Mouse (Mus musculus) kidney, postnatal 10 days (tissue): Measurements from ENCODE around the gene Rad51c.
A peak's percentile ranks its signal among the peaks of the same experiment; 100 is the strongest.
"Not testable (repeated sequence)": the region's sequence is repeated elsewhere in the genome, so short reads cannot be mapped to it uniquely, and the experiment has no call there.

Experiments
- DNase-seq: peaks from one replicate; pipeline ENCODE4 v3.0.0; 2021; ENCODE audit warnings: mixed read lengths

The Rad51c gene

DNA sequence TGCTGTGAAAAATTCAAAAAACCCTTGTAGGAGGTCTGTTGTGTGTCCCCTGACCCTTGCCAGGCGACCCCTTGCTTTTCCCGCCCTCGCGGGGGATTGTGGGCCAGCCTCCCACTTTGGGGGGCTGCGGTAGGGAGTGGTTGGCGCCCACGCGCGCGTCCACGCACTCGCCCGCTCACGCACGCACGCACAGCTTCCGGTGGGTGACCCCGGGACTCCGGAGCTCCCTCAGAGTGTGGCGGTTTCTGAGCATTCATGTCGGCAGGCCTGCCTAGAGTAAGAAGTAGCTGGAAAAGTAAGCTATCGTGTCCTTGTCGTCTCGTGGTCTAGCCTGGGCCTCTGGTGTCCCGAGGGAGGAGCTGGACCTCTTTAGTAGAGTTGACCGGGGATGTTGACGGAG, at the start of gene Rad51c, which contains the start of gene Tex14:
Rad51c (minus strand) TSS at position 79 of the 400 bp plus-strand sequence.
Tex14 (plus strand) TSS at position 190 of the 400 bp plus-strand sequence.
- peak; percentile 41 for DNase-seq

DNA sequence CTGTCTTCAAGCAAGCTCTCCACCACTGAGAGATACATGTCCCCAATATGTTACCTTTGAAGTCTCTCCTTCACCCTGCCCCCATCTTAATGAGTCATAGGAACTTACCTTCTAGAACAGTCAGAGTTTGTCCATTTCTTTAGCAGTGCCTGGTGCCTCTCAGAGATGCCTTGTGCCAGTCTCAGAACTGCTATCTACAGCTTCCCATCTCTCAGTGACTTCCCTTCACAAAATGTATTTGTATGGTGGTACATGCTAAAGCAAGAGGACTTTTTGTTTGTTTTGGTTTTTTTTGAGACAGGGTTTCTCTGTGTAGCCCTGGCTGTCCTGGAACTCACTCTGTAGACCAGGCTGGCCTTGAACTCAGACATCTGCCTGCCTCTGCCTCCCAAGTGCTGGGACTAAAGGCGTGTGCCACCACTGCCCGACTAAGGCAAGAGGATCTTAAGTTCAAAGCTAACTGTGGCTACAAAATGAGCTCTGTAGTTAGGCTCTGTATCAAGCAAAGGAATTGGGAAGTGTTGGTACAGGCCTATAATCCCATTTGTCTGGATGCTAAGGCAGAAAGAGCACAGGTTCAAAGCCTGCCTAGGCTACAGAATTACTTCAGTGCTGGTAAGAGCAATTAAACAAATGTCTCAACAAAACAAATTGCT, 49.4 kb upstream of the Rad51c start:
- DNase-seq: no peak

DNA sequence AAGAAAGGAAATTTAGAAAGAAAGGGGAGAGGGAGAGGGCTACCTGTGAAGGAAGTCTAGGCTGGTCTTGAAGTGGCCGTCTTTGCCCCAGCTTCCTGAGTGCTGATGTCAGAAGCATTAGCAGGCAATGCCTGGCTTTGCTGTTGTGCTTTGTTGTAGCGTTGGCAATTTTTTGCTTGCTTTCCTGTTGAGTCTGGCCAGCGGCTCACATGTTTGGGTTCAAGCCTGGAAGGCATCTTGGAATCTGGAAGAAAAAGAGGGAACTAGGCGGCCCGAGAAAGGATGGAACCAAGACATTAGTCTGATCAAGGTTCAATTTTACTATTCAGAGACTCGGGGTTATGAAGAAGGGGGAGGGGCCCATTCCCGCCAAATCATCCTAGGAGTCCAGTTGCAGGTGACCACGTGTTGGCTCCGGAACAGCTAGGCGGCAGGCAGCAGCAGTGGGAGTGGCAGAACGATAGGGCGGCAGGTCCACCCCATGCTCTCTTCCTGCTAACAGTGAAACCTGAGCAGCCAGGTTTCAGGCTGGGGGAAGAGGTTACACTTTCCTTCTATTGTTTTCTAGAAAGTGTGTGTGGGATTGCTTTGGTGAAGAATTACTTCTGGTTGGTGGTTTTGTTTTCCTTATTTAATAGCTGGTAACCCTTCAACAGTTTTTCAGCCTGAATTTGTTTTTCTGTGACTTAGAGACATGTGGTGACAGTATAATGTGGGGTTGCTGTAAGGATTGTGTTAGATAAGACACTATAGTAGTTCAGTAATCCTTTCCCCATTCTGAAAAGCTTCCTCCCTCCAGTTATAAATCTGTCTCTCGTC, 48.7 kb upstream of the Rad51c start:
- DNase-seq: peak; percentile 62

DNA sequence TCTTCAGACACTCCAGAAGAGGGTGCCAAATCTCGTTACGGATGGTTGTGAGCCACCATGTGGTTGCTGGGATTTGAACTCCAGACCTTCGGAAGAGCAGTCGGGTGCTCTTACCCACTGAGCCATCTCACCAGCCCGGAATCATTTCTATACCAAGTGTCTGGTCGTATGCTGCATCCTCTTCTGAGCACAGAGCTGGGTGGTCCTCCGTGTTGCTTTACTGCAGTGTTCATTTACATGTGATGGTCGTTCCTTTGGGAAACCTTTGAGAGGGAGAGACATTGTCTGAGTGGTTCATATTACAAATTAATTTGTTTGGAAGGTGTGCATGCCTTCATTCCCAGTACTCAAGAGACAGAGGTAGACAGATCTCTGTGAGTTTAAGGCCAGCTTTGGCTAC, 48.0 kb upstream of the Rad51c start:
- not testable (repeated sequence) for DNase-seq

DNA sequence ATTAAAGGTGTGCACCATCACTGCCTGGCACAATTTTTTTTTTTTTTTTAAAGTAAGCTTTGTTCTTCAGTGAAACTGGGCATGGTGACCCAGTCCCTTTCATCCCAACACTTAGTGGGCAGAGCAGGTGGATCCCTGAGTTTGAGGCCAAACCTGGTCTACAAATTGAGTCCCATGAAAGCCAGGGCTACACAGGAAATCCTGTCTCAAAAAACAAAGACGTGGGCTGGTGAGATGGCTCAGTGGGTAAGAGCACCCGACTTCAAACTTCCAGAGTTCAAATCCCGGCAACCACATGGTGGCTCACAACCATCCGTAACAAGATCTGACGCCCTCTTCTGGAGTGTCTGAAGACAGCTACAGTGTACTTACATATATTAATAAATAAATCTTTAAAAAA, 45.1 kb upstream of the Rad51c start:
- DNase-seq: not testable (repeated sequence)

DNA sequence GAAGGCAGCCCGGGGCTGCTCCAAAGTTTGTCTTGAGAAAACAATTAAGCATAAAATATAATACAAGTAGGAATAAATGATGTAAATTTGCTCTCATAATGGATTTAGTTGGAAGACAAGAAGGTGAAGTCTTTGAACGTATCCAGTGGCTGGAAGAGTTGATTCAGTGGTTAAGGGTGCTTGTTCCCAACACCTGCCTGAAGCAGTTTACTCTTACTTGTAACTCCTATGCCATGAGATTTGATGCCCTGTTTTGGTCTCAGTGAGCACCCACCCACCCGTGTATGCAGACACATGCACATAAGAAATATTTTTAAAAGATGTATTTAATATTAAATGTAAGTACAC, 44.4 kb upstream of the Rad51c start:
- DNase-seq: no peak

DNA sequence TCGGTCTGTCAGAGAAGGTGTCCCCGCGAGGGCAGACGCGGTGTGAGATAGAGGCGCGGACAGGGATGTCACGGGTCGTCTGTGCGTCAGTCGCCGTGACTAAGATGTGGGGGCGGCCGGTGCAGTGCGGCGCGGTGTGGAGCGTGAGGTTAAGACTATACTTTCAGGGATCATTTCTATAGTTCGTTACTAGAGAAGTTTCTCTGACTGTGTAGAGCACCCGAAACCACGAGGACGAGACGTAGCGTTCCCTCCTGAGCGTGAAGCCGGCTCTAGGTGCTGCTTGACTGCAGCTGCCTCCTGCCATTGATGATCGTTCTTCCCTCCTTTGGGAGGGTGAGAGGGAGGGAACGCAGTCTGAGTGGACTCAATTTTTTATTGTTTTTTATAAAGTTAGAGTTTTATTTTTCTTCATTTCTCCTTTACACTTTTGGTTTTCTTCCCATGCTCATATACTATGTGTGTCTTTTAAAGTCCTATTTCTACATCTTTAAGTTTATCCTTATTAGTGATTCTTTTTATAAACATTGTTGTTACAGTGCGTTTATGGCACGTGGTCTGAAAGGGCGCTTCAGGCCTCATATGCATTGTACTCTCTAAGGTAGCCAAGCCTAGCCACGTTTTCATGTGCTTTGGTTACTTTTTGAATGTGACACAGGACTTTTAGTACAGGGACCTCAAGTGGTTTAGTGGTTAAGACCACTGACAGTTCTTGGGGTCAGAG, 43.9 kb upstream of the Rad51c start:
- DNase-seq: peak; percentile 65

DNA sequence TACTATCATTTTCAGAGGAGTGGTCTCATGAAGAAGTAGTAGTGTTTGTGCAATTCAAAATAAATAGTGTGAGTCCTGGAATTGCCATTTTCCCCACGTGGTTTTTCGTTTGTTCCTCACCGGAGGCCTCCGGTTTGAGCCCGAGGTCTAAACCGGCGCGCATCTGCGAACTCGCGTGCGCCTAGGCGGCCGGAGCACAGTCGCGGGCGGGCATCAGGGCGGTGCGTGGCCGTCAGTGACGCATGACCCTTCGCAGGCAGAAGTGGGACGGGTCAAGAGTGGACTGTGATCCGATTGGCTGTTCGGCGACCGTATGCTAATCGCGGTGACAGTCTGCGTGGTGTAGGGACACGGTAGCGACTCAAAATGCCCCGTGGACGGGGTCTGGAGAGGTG, 43.3 kb upstream of the Rad51c start:
- DNase-seq: peak; percentile 95

DNA sequence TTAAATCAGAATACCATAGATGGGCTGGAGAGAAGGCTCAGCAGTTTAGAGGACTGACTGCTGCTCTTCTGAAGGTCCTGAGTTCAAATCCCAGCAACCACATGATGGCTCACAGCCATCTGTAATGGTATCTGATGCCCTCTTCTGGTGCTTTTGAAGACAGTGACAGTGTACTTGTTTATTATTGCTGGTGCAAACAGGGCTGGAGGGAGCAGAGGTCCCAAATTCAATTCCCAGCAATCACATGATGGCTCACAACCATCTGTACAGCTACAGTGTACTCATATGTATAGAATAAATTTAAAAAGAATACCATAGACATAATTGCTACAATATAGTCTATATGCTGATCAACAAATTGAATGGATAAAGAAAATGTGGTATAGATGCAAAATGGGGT, 42.7 kb upstream of the Rad51c start:
- DNase-seq: no peak

DNA sequence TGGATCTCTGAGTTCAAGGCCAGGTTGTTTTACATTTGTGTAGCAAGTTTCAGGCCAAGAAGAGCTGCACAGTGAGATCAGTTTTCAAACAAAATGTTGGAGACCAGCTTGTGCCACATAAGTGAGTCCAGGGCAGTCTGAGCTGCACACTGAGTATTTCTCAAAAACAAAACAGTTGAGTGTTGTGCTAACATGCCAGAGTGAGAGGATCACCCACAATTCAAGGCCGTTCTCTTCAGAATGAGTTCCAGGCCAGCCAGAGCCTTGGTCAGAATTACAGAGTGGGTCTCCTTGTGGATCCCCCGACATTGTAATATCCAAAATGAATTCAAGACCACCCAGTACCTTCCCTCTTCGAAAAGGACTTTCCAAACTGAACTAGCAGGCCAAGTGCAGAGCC, 41.4 kb upstream of the Rad51c start:
- no peak for DNase-seq

DNA sequence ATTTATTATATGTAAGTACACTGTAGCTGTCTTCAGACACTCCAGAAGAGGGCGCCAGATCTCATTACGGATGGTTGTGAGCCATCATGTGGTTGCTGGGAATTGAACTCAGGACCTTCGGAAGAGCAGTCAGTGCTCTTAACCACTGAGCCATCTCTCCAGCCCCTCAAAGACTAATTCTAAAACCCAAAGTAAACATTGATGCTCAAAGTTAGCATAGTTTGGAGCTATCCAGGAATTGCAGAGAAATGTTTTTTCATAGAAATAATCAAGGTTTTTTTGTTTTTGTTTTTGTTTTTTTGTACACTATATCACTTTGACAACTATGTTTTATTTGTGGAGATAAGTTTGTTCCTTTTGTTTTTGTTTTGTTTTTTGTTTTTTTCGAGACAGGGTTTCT, 40.8 kb upstream of the Rad51c start:
- DNase-seq: not testable (repeated sequence)

DNA sequence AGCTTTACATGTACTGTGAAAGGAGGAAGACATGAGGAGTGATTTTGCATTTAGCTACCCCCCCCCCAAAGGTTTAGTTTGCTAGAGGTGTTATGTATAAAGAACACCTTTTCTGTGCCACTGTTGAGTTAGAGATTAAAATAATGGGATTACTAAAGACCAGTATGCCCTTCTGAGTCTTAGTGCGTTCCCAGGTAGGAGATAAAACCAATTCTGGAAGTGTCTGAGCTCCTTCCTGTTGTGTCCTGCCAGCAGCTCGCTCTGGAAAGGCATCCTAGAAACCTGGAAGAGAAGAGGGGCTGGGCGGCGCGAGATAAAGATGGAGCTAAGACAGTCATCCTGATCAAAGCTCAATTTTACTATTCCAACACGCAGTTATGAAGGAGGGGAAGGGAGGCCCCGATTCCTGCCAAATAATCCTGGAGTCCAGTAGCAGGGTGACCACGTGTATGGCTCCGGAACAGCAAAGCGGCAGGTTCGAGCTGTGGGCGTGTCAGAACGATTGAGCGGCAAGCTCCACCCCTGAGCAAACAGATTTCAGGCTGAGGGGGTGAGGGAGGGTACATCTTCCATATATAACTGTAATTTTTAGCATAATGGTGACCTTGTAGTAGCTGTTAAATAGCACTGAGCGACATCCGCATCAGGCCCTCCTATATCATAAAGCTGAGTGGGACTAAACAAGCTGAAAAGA, 40.1 kb upstream of the Rad51c start:
- DNase-seq: no peak

DNA sequence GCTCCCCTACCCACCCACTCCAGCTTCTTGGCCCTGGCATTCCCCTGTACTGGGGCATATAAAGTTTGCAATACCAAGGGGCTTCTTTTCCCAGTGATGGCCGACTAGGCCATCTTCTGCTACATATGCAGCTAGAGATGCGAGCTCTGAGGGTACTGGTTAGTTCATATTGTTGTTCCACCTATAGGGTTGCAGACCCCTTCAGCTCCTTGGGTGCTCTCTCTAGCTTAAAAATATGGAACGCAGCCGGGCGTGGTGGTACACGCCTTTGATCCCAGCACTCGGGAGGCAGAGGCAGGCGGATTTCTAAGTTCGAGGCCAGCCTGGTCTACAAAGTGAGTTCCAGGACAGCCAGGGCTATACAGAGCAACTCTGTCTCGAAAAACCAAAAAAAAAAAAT, 39.3 kb upstream of the Rad51c start:
- not testable (repeated sequence) for DNase-seq

DNA sequence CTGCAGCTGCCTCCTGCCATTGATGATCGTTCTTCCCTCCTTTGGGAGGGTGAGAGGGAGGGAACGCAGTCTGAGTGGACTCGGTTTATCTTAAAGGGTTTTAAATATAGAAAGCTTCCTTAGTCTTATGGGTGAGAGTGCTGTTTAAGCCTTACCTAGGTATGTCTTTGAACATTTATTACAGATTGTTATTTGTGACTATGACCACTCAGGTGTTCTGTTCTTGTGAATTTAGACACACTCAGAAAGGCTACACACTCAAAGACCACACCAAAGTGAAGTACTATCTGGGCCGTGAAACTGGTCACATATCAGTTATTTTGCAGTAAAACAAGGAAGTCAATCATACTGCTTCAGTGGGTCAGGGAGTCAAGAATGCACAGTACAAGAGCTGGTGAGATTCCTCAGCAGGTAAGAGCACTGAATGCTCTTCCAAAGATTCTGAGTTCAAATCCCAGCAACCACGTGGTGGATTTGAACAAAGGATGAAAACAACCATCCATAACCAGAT, 38.7 kb upstream of the Rad51c start:
- peak; percentile 65 for DNase-seq

DNA sequence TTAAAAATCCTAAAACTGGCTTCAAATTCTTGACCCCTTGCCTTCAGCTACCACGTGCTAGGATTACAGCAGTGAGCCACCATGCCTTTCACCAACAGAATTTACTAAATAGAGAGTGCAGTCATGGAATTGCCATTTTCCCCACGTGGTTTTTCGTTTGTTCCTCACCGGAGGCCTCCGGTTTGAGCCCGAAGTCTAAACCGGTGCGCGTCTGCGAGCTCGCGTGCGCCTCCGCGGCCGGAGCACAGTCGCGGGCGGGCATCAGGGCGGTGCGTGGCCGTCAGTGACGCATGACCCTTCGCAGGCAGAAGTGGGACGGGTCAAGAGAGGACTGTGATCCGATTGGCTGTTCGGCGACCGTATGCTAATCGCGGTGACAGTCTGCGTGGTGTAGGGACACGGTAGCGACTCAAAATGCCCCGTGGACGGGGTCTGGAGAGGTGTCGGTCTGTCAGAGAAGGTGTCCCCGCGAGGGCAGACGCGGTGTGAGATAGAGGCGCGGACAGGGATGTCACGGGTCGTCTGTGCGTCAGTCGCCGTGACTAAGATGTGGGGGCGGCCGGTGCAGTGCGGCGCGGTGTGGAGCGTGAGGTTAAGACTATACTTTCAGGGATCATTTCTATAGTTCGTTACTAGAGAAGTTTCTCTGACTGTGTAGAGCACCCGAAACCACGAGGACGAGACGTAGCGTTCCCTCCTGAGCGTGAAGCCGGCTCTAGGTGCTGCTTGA, 38.1 kb upstream of the Rad51c start:
- peak; percentile 82 for DNase-seq

DNA sequence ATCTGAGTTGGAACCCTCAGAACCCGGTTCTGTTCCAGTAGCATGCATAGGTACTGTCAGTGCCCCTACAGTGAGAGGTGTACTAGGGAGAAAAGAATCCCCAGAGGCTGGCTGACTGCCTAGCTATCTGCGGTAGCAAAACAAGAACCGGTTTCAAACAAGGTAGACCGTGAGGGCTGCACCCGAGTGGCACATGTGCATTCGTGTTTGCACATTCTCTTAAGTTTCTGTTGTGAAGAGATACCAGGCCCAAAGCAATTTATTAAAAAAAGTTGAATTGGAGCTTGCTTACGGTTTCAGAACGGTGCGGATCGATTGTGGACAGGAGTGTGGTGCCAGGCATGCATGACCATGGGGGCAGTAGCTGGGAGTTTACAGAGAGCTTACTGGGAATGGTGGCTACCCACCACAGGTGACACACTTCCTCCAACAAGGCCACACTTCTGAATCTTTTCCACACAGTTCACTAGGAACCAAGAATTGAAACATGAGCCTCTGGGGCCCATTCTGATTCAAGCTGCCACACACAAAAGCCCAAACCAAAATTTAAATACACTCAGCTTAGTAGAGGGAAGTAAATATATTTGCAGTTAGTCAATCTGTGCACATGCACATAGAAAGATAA, 35.2 kb upstream of the Rad51c start:
- DNase-seq: no peak

DNA sequence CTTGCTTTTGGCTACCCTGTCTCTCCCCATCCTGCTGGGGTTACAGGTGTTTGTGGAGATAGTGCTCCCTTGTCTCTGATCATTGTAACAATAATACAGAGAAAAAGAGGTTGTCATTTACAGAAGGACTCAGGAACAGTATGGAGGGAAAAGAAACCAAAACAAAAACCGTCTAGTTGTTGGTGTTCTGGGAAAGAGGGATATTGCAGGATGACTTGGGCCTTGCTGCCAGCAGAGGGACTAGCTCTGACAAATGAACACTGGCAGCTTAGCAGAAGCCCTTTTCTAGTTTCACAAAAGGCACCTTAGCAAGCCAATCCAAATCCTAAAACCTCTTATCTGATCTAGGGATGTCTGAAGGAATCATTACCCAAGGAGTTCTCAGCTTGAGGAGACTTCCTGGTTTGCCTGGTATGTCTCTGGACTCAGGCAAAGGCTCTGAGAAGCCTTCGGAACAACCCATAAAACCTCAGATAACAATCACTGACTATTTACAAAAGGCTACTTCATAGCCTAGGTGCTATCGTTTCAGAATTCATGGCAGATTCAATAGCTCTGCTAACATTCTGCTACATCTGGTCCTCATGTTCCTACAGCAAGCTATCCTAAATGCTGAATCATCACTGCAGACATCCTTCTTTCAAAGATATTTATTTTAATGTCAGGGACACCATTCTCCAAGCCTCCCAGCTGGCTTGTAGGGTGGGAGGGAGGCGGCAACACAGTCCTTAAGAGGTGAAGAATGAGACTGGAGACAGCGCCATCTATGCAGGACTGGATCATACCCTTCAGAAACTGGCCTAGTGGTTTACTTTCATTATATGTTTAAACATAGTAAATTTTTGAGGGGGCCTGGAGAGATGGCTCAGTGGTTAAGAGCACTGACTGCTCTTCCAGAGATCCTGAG, 31.8 kb upstream of the Rad51c start:
- no peak for DNase-seq

DNA sequence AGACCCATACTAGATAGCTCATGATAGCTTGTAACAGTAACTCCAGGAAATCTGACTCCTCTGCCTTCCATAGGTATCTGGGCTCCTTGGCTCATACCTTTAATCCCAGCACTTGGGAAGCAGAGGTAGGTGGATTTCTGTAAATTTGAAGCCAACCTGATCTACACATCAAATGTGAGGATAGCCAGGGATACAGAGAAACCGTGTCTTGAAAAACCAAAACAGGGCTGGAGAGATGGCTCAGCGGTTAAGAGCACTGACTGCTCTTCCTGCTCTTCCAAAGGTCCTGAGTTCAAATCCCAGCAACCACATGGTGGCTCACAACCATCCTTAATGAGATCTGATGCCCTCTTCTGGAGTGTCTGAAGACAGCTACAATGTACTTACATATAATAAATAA, 30.4 kb upstream of the Rad51c start:
- DNase-seq: not testable (repeated sequence)

DNA sequence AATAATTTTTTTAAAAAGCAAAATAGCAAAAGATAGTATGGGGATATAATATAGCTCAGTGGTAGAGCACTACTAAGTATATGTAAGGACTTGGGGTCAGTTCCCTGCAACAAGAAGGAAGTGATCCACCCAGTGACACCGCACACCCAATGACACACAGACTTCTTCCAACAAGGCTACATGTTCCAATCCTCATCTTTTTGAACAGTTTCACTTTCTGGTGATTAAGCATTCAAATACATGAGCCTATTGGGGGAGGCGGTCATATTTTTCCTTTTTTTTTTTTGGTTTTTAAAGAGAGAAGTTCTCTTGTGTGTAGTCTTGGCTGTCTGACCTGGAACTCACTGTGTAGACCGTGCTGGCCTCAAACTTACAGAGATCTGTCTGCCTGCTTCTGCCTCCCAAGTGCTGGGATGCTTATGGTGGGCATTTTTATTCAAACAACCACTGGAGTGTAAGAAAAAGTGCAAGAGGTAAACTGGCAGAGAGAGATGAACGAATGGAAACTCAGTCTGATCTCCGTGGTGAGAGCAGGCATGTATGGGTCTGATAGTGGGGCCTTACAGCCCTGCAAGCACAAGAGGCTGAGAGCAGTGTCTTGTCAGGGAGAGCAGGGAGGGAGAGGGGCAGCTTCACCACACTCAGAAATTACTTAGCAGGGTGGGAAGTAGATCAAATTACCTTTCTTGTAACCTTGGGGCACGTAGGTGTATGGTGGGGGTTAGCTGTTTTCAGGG, 28.3 kb upstream of the Rad51c start:
- no peak for DNase-seq

DNA sequence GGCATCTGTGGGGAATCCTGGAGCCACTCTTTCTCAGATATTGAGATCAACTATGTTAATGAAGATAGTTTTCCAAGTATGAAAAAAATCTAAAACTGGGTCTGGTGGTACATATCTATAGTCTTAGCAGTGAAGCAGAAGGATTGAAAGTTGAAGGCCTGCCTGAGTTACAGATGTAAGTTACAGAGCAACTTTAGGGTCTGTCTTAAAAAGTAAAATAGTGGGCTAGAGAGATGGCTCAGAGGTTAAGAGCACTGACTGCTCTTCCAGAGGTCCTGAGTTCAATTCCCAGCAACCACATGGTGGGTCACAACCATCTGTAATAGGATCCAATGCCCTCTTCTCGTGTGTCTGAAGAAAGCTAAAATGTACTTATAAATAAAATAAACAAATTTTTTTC, 27.7 kb upstream of the Rad51c start:
- no peak for DNase-seq
